Mouse (Mus musculus) megakaryocyte, embryonic 14.5 days (primary cell): ENCODE data around the gene Zbtb46.

Experiments
- FLI1 ChIP-seq: IDR thresholded peaks from 2 replicates; pipeline ENCODE4 v1.6.1; 2012; ENCODE audit warnings: low read length, inconsistent platforms, mixed read lengths
- GATA1 ChIP-seq: IDR thresholded peaks from 3 replicates; pipeline ENCODE4 v1.6.1; 2012; ENCODE audit warnings: mixed read lengths, low read length, inconsistent platforms, borderline replicate concordance

GRCm38 (mm10) chr2:181391541-181391940 lies 67.7 kb downstream of the Zbtb46 start:
- no peak for TF ChIP-seq GATA1
- TF ChIP-seq FLI1, result no peak
